Mouse (Mus musculus) cerebellum, adult 2 months (tissue): ENCODE data around the gene Hist1h3c.

Experiments
- CTCF ChIP-seq: fragments of 200-500 bp; IDR thresholded peaks from 2 replicates; pipeline ENCODE4 v1.5.1; 2011; ENCODE audit warnings: low read depth, mild to moderate bottlenecking, control low read depth, low read length, moderate library complexity, borderline replicate concordance; ENCODE audit not compliant: insufficient read depth
- POLR2A ChIP-seq: fragments of 200-500 bp; IDR thresholded peaks from 2 replicates; pipeline ENCODE4 v1.6.1; 2011; ENCODE audit warnings: low read length, control low read depth, borderline replicate concordance; ENCODE audit not compliant: insufficient read depth

- TF ChIP-seq POLR2A (no peak), CTCF (no peak)
Measured at GRCm38 (mm10) chr13:23760240-23760971, 15.0 kb upstream of the Hist1h3c start.
